Mouse (Mus musculus) layer of hippocampus, postnatal 36 days (tissue): ENCODE results near the gene Vwa3b. TPM values are rescaled to one million over a fixed set of nuclear protein-coding genes. Genes with fewer than 3 reads are reported as not detected.

ENCODE experiments used
- DNase-seq, 2 experiments: peaks; one replicate each; pipeline ENCODE4 v3.0.0; 2022
- total RNA-seq, 2 experiments: library from RNA; stranded (reverse); gene quantifications; 2 replicates each; pipeline ENCODE4 v1.2.3; 2021

Vwa3b gene
- total RNA-seq, 2 experiments from 2014 or later: 21.0 to 29.4 TPM

DNA sequence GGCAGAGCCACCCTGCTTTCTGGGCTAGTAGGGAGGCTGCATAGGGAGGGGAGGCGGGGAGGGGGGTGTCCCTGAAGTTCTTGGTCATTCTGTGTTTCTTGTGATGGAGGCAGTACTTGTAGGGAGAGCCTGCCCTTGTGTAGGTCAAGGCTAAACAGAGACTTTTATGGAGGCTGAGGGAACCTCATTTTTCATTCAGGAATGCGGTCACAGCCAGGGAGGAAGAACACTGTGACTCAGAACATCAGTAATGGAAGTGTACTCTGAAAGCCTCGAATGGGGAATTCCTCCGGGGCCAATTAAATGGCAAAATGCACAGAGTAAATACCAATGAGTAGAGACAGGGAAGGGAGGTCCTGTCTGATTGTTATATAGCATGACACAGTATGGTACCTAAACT, 37.4 kb downstream of the Vwa3b start:
- no peak for DNase-seq

DNA sequence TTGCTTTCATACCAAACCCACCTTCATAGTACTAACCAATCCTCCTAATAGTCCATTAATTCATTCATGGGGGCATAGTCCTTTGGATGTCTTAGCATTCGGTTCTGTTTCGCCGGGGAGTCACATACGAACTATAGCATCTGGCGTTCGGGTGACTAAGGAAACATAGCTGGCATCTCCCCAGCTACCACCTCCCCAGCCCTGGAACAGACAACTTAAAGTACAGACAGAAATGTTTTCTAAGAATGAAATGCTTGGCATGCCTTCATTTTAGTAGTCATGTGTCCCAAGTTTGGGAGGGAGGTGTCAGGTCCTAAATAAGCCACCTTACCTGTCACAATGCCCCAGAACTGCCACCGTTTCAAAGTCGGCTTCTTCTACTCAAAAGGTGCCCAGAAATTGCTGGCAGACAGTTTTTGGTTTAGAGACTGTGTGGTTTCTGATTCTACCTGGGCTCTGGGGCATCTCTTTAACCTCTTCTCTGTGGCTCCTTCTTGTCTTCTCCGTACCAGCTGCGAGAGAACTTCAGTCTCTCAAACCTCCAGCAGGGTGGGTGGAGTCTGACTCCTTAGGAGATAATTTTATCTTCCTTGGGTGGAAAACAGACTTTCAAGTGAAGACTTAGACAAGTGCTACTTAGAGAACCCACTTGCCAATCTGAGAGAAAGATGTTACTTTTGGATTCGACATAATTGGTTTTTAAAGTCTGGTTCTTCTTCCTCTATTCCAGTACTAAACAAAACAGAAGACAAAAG, 39.4 kb downstream of the Vwa3b start:
- peak in 1 of 2 experiments; percentile 23 for DNase-seq

DNA sequence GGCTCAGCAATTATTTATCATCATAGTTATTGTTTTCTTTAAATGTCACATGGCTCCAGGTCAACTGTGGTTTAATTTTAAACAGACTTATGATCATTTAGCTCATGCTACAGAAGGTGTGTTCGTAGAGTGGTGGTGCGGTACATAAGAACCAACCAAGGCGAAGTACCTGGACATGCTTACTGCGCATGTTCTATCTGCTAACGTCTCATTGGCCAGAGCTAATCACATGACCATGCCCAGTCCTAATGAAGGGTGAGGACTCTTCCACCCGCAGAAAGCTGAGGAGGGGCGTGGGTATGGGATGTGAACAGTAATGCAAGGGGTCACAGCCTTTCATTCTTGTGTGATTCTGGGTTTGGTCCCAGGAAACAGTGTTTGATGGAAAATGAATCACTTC, 49.4 kb downstream of the Vwa3b start:
- no peak for DNase-seq

DNA sequence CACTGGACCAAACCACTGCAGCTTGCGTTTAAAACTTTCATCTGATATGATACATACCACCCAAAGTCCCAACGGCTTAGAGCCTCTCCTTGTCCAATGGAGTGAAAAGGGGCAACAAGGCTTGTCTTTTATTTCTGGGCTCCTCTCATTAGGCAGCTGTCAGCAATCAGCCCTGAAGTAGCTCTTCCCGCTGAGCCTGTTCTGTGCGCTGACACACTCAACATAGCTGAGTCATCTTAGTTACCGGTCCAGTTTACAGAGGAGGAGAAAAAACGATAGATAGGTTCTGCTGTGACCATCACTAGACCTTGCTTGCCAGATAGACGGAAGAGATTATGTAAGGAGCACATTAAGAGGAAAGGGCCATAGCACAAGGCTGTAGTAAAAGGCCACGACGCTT, 50.9 kb downstream of the Vwa3b start:
- DNase-seq: no peak

DNA sequence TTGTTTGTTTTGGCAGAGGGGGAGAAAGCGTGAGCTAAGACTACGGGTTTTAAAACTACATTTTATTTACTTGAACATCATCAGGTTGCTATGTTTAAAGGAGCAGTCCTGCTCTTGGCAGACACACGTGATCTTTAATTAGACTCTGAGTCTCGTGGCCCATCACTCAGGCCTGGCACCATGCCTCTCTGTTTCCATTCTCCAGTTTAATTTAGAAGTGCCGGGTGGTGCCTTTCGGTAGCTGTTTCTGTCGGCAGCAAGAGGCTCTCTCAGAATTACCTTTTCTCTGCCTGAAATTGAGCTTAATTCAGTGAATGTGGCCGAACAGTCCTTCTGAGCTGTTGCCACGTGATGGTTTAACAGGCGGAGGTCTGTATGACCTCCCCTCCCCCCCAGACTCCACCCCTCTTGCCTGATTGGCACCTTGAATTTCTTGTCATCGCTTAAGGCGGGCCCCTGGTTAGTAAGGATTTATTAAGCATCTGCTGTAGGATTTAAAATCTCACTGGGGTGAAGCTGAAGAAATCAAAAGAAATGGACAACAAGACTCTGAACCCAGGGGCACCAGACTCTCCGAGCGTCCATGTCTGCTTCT, 51.7 kb downstream of the Vwa3b start:
- peak in 1 of 2 experiments; percentile 38 for DNase-seq

DNA sequence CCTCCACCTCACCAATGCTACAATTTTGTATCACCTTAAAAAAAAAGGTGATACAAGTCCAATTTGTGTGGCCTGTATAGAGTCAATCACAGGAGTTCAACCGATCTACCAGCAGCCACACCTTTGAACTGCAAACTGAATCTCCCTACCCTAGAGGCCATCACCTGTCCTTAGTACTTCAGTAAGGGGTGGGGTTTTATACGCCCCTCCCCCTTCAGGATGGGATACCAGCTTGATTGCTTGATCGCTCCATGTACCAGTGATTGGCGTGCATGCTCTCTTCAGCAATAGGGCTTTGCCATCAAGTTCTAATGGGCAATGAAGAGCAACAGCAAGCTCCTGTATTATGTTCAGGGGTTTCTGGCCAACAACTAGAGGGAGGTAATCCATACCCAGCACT, 54.0 kb downstream of the Vwa3b start:
- DNase-seq: no peak

DNA sequence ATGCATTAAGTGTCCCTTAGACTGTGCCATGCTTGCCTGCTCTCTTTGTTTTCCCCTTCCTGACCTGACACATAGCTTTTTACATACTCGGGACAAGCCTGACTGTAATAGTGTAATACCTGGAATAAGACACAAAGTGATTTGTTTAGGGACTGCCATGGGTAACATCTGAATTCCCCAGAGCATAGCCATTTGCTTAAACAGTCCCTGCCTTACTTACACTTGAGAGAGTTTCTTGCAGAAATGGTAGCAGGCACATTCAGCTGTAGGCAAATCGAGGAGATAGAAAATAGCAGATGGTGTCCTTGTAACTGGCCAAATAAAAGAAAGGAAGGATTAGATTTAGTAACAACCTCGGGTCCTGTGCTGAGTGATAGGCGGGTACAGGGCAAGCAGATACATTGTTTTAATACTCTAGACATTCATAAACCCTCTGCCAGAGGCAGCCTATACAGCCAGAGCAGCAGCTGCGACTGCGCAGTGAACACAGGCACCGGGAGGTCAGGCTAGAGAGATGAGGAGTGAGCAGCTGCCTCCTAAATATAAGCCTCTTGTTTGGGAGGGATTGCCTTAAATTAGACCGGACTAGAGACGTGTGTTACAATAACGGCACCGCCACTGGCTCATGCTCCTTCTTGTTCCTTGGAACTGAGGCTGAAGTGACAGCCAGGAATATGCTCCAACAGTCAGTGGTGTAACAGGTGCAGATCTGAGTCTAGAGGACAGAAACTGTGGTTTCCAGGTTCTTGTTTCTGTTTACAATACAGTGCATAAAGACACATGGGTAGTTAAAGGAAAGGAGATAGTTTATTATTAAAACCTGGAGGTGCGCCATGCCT, 55.2 kb downstream of the Vwa3b start:
- DNase-seq: no peak

DNA sequence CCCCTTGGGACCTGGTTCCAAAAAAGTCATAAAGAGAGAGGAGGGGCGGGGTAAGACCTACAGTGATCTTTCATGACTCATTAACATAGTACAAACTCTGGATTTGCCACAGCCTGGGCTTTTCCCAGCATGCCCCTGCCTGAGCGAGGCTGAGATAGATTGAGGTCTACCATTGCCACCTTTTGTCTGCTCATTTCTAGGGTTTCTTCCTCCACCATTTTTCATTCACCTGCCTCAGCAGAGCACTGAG, 55.7 kb downstream of the Vwa3b start:
- no peak for DNase-seq

DNA sequence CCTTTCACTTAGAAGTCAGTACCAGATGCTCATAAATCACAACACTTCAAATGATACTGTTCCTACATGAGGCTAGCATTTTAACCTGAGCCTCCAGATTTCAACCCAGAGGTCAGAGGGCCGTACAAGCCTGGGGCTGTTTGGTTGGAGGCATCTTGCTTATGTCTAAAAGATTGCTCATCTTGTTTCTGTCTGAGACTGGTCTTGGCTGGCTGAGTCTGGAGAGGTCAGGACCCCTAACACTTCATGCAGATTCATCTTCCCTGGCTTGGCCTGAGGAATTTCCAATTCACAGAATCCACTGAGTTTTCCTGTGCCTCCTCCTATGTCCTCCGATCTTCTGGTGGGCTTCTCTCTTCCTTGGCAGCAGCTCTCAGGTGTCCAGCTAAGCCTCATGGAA, 57.7 kb downstream of the Vwa3b start:
- DNase-seq: no peak

DNA sequence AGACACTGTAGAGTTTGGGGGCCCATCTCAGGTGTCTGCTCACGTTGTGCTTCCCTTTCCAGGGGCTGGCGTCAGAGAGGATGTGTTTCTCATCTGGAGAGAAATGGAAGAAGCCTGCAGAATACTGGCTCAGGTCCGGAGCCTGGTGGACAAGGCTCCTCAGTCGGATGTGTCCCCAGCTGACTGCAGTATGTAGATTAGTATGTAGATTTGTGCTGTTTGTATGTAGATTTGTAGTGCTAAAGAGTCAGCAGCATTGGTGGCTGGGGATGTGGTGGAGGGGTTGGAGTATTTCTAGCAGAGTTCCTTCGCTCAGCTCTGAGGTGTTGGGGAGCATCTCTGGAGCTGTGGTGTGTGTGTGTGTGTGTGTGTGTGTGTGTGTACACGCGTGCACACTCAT, 58.8 kb downstream of the Vwa3b start:
- DNase-seq: no peak

DNA sequence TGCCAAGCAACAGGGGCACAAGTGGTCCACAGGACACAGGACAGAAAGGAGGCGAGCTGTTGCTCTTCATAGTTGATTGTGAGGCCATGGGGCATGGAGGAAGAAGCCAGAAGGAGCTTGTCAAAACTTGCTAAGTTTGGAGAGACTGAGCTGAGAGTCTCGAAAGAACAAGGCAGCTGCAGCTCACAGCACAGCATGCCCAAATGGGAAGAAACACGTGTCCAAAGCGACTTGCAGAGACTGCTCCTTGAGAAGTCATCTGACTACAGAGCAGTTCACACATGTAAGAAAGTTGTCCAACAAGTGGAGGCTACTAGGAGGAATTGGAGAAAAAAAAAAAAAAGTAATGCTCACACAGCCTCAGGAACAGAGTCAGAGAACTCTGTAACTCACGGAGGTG, 62.8 kb downstream of the Vwa3b start:
- DNase-seq: no peak

DNA sequence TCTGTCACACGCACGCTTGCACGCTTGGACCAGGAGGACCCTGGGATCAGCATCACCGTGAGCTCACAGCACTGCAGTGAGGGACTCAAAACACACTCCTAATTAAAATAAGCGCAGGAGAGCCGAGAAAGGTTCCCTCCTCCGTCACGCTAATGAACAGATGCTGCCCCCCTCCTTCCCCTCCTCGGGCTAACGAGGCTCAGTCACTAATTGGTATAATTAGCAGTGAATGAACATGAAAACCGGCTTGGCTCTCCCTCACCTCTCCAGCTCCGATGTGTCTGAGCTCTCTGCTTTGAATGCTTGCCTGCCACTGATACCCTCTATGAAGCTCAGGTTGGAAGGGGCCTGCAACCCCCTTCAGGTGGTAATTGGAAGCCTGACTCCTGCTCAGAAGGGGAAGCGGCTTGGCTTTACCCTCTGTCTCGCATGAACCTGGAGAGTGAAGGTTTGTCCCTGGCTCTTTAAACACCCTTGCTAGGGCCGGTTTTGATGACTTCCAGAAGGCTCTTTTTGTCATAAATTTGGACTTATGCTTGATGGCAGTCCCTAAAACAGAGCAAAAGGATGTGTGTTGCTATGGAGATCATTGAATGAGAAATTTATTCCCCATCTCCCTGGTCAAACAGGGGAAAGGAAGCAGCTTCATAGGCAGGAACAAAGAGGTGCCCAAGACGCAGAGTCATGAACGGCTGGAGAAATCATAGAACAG, 71.1 kb downstream of the Vwa3b start:
- peak; percentile 45 to 57 for DNase-seq

DNA sequence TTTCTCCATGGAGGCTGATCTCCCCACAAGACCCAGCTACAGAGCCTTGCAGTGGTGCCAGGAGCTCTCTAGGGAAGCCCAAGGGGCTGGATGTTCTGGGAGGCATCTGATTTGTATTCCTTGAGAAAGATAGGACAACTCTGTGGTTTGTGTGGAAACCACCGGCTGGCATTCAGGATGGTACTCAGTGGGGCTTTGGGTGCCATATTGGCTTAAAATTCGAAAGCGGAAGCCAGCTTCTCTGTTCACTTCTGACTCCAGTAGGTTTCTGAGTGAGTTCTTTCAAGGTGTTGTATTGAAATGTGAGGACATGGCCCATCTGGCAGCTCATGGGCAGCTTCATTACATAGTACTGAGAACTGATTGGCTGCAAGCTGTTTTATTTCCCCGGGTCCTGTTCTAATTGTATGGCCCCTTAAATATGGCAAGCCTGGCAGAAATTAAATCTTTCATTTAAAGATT, 71.7 kb downstream of the Vwa3b start:
- DNase-seq: no peak

DNA sequence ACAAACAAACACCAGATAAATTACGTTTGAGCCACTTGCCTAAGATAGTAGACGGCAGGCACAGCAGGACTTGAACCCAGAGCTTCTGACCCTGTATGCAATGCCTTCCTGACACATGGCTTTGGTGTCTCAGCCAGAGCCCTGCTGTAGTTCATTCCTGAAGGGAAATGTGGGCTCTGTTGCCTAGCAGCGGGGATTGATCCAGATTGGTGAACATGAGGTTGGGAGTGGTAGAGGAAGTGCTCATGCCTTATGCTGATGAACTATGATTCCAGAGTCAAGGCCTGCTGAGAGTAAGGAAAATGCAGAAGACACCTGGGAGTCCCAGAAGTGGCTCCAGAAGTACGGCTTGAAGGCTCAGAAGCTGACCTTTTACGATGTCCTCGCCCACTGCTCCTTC, 74.0 kb downstream of the Vwa3b start:
- DNase-seq: peak in 1 of 2 experiments; percentile 67

DNA sequence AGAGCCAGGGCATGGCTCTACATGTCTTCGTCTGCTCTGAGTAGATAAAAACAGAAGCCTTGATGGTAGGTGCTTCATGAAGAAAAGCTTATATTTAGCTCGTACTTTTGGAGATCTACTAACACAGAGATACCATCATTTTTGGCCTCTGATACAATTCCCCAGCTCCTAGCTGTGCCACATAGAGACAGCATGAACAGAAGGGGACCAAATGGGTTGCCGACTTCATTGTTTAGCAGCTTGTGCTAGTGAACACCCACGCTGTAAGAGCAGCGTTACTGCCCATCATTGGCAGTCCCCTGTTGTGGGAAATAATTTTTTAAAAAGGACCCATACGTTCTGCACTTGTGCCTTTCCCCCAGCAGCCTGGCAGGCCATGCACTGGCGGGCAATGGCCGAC, 74.6 kb downstream of the Vwa3b start:
- DNase-seq: peak in 1 of 2 experiments; percentile 40

DNA sequence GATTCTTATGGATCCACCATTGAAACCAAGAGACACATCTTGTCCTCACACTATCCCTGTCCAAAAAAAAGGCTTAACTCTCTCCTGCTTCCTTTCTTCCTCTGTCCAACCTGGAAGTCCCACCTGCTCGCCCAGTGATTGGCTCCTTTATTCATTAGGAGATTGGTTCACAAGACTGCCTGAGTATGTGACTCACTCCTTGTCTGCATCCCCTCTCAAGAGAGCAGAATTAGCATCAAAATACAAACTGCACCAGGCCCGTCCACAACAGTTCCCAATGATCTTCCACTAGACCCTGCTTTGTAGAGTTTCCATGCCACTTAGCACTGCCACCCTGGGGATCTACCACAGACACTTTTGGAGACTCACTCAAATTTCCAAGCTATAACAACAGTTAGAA, 75.3 kb downstream of the Vwa3b start:
- DNase-seq: no peak

DNA sequence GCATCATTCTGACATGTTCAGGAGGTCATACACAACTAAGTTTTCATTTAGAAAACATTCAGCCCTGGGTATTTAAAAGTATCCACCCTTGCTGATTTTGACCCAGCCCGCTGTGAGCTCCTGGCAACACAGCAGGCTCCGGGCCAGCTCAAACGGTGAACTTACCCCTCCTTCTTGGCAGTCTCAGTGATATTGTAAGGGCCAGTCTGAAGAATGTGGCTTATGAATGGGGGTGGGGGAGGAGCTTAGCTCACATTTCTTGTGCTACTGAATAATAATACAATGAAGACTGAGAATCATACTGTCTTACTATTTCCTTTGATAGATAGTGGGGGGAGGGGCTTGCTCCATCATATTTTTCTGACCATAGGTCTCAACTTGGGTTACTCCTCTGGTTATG, 78.8 kb downstream of the Vwa3b start:
- DNase-seq: no peak

DNA sequence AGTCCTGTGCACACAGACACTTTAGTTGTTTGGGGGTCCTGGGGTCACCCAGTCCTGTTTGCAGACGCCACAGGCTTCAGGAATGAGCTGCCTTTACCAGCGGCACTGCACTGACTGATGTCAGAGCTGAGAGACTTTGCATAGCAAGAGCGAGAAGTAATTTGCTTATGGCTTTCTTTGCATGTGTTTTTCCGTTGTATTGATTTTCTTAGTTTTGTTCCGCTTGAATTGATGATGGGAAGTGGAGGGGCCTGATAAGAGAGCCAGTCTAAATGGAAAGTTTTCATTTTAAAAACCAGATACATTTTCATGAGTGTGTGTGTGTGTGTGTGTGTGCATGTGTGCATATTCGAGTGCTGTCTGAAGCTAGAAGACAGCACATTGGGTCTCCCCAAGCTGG, 87.4 kb downstream of the Vwa3b start:
- no peak for DNase-seq

DNA sequence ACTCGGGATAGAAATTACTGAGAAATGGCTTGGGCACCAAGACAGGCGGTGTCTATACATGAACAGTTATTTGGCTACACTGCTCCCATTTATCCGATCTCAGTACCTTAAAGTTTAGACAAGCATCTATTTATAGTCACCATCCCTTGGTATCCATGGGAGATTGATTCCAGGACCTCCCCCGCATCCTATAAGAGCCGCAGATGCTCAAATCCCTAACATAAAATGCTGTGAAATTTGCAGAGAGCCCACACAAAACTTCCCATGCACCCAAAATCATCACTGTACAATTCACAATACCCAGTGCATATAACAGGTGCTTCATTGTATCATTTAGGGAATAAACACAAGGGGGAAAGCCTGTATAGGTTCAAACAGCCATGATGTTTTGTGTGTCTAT, 89.5 kb downstream of the Vwa3b start:
- DNase-seq: no peak

DNA sequence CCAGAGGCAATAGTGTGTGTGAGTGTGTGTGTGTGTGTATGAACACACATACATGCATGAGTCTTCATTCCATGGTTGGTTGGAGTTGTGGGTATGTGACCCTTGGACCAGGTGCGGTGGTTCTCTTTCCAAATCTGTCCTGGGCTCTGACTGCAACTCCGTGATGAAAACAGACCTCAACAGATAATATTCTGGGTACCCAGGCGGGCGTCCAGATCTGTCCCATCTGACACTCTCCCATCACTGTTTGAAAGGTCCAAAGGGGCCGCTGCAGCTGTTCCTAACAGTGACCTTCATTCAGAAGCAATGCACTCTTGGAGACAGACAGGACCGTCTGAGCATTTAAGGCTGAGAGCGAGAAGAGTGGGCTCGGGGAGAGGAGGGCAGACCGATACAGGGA, 90.2 kb downstream of the Vwa3b start:
- no peak for DNase-seq

DNA sequence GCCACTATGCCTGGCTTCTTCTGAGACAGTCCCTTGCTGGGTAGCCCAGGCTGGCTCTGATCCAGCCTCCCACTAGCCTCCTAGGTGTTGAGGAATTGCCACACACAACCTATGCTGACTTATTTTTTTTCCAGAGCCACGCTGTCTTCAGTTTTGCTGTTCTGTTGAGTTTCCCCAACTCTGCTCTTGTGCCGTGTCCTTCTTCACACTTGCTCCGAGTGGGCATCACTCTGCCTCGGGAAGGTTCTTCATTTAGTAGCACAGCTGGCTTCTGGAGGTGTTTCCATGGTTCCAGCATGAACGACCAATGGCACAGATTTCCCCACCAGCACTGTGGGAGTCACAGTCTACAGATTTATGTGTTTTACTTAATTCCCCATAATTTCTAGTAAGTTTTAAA, 91.6 kb downstream of the Vwa3b start:
- DNase-seq: no peak

DNA sequence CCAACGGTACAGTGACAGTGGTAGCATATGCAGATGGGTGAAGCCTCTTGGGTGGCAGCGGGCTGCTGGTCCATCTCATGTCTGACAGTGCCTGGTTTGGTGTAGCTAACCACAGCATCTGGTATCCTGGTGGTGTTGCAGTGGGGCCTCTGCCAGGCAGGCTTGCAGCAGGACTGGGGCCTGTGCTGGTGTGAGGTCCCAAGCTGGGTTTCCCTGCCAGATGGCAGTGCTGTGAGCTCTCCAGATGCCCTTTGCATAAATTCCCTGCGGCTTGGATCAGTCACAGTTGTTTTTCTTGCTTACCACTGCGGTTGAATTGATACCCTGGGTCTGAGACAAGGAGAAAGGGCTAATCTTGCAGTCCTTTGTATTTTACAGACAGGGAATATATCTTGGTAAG, 95.9 kb downstream of the Vwa3b start:
- peak in 1 of 2 experiments; percentile 26 for DNase-seq

DNA sequence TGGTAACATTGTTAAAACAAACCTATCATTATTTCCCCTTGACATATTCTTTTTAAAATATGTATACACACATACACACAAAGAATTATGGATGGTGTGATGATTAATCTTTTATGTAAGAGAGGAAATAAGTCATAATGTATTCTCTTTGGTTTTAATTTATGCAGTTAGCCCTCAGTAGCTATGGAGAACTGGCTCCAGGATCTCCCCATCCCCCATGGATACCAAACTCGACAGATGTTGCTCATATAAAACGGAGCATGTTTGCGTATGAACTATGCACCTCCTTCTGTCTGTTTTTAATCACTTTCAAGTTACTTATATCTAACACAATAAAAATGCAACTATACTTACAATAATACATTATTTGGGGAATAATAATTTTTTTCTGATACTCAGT, 96.4 kb downstream of the Vwa3b start:
- DNase-seq: no peak
